Mouse (Mus musculus) layer of hippocampus, adult 11-12 months (tissue): ENCODE measurements around the gene Nanos3.

Experiments
- DNase-seq: peaks from one replicate; pipeline ENCODE4 v3.0.0; 2022; ENCODE audit warnings: low spot score

The Nanos3 gene

GRCm38 (mm10) chr8:84201545-84202245, 16.7 kb upstream of the Nanos3 start:
- DNase-seq: peak; percentile 70

GRCm38 (mm10) chr8:84200652-84201544, 15.9 kb upstream of the Nanos3 start:
- peak; percentile 73 for DNase-seq

GRCm38 (mm10) chr8:84200126-84200555, 15.1 kb upstream of the Nanos3 start:
- DNase-seq: no peak

- no peak for DNase-seq
These were observed 14.5 kb upstream of the Nanos3 start for GRCm38 (mm10) chr8:84199348-84200125.

- DNase-seq: no peak
These were observed 13.9 kb upstream of the Nanos3 start for GRCm38 (mm10) chr8:84198871-84199270.

- peak; percentile 84 for DNase-seq
These were observed 13.1 kb upstream of the Nanos3 start for GRCm38 (mm10) chr8:84197922-84198774.

- peak; percentile 70 for DNase-seq
These were observed 12.3 kb upstream of the Nanos3 start for GRCm38 (mm10) chr8:84197141-84197921.

- DNase-seq: no peak
These were observed 9.3 kb upstream of the Nanos3 start for GRCm38 (mm10) chr8:84194224-84194743.

GRCm38 (mm10) chr8:84193566-84193965, 8.5 kb upstream of the Nanos3 start:
- no peak for DNase-seq

- DNase-seq: no peak
These were observed 8.1 kb upstream of the Nanos3 start for GRCm38 (mm10) chr8:84193161-84193560.

- peak; percentile 73 for DNase-seq
These were observed 7.5 kb upstream of the Nanos3 start for GRCm38 (mm10) chr8:84192555-84192954.

GRCm38 (mm10) chr8:84192023-84192422, 7.0 kb upstream of the Nanos3 start:
- DNase-seq: peak; percentile 56

- DNase-seq: no peak
These were observed 5.3 kb upstream of the Nanos3 start for GRCm38 (mm10) chr8:84190191-84190867.

GRCm38 (mm10) chr8:84189603-84190002, 4.6 kb upstream of the Nanos3 start:
- DNase-seq: no peak

- DNase-seq: no peak
These were observed 3.7 kb upstream of the Nanos3 start for GRCm38 (mm10) chr8:84188671-84189070.

- DNase-seq: peak; percentile 63
These were observed 2.2 kb upstream of the Nanos3 start for GRCm38 (mm10) chr8:84187065-84187755.

GRCm38 (mm10) chr8:84186547-84186946, 1.5 kb upstream of the Nanos3 start:
- peak; percentile 84 for DNase-seq

GRCm38 (mm10) chr8:84184085-84185043, 653 bp downstream of the Nanos3 start:
- DNase-seq: no peak
